Mouse (Mus musculus) midbrain, embryonic 14.5 days (tissue): ENCODE measurements around the gene Elavl2. TPM values are rescaled to one million over a fixed set of nuclear protein-coding genes. Genes with fewer than 3 reads are reported as not detected.

Experiments
- ATAC-seq: fragments of 200-750 bp; cut with Nextera tagmentation; 2 replicates; pipeline ENCODE4 v1.8.0; 2017; ENCODE audit warnings: moderate number of reproducible peaks, moderate library complexity; ENCODE audit not compliant: low FRiP score, low TSS enrichment
- DNase-seq: peaks from one replicate; pipeline ENCODE4 v3.0.0-alpha.2; 2015
- H3K27ac ChIP-seq: fragments of 300-500 bp; sonication (generic); replicated peaks from 2 replicates; pipeline ENCODE4 v1.5.1; 2014; ENCODE audit warnings: mild to moderate bottlenecking, low read depth, low read length, moderate library complexity
- H3K27me3 ChIP-seq: fragments of 300-500 bp; sonication (generic); 2 replicates; pipeline ENCODE4 v1.6.1; 2014; ENCODE audit warnings: low read length, control low read depth, mixed read lengths; ENCODE audit not compliant: control insufficient read depth, insufficient read depth
- H3K36me3 ChIP-seq: fragments of 300-500 bp; sonication (generic); 2 replicates; pipeline ENCODE4 v1.6.1; 2014; ENCODE audit warnings: low read length, control low read depth; ENCODE audit not compliant: control insufficient read depth, insufficient read depth
- H3K4me1 ChIP-seq: fragments of 300-500 bp; sonication (generic); 2 replicates; pipeline ENCODE4 v1.6.1; 2014; ENCODE audit warnings: mild to moderate bottlenecking, antibody characterized with exemption, low read length, control low read depth; ENCODE audit not compliant: control insufficient read depth, insufficient read depth
- H3K4me2 ChIP-seq: fragments of 300-500 bp; sonication (generic); 2 replicates; pipeline ENCODE4 v1.6.1; 2014; ENCODE audit warnings: mild to moderate bottlenecking, low read length, moderate library complexity
- H3K4me3 ChIP-seq: fragments of 300-500 bp; sonication (generic); replicated peaks from 2 replicates; pipeline ENCODE4 v1.5.1; 2014; ENCODE audit warnings: low read depth, low read length
- H3K9ac ChIP-seq: fragments of 300-500 bp; sonication (generic); replicated peaks from 2 replicates; pipeline ENCODE4 v1.6.1; 2014; ENCODE audit warnings: mild to moderate bottlenecking, low read length, moderate library complexity
- H3K9me3 ChIP-seq: fragments of 300-500 bp; sonication (generic); 2 replicates; pipeline ENCODE4 v1.6.1; 2016; ENCODE audit warnings: low read length, control low read depth, mixed read lengths; ENCODE audit not compliant: control insufficient read depth
- WGBS: fragments of 180-500 bp; shearing (Covaris S2); extraction: QIAGEN DNeasy Blood & Tissue Kit; methylation state at CpG from one replicate; pipeline ENCODE4 v1.1.7; 2014; 5-methylcytosine and 5-hydroxymethylcytosine counted together
- polyA plus RNA-seq: library from polyadenylated mRNA; unstranded; fragments of >200 nt; fragmentation: Nextera tagmentation; extraction: Ambion mirVana; gene quantifications from 2 replicates; pipeline ENCODE4 v1.2.1, GENCODE M21; 2014

The Elavl2 gene
- 136 and 171 TPM in 2 replicates for polyA plus RNA-seq

DNA sequence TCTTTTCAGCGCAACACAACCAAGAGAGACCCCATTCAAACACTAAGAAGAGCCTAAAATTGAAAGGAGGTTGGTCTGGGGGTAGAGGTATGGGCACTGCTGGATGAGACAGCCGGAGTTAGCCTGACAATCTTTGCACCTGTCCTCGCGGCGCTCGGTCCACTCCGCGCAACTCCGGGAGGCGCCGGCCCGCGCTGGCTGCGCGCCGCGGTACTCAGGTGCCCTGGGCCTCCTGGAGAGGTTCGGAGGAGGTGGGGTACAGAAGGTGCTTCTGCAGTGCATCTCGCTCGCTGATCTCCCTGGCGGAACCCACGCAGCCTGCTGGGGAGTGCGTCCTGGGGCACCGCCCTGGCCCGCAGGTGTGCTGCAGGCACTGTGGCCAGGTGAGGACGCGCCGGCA is at the start of gene Elavl2:
Gene Elavl2, minus strand, starts transcription at position 363 of the 400 bp plus-strand sequence.
- peak; percentile 39; the same call in 1 of the 2 replicates for ATAC-seq
- peak within 1 kb of the TSS; percentile 97 for H3K4me2 ChIP-seq
- H3K9ac ChIP-seq: peak within 1 kb of the TSS; percentile 64
- no peaks in the 10 kb centered on the region for H3K27me3 ChIP-seq
- DNase-seq: peak; percentile 65
- H3K27ac ChIP-seq: peak within 1 kb of the TSS; percentile 68
- H3K4me3 ChIP-seq: peak within 1 kb of the TSS; percentile 51
- WGBS: 0% methylated on average over 28 of the region's 28 CpGs
- H3K9me3 ChIP-seq: no peaks in the 10 kb centered on the region
- no peaks in the 10 kb centered on the region; the same call in 1 of the 2 replicates for H3K4me1 ChIP-seq
- no peaks in the 10 kb centered on the region for H3K36me3 ChIP-seq

DNA sequence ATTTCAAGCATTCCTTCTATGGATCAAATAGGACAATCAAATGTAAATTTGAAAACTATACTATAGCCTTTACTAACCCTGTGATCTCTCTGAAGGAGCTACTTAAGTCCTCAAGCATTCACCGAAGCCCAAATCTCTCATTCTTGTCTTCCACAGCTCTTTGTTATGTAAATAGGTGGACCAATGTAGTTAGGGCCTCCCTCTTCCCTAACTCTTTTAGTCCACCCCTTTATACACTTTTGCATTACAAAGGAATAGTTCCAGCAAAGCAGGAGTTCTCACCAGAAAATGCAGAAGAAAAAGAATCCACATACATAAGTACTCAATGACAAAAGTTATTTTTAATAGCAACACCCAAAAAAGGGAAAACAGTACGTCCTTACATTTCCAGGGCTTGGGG is 47.3 kb upstream of the Elavl2 start:
- 4% methylated on average over 2 of the region's 2 CpGs for WGBS
- H3K36me3 ChIP-seq: no peaks in the 10 kb centered on the region
- no peak overlapping the region for H3K4me3 ChIP-seq
- no peak overlapping the region for H3K9ac ChIP-seq
- H3K4me1 ChIP-seq: no peaks in the 10 kb centered on the region
- DNase-seq (no peak), ATAC-seq (no peak)
- H3K4me2 ChIP-seq: no peak overlapping the region
- no peak overlapping the region for H3K27ac ChIP-seq
- no peaks in the 10 kb centered on the region for H3K27me3 ChIP-seq
- no peaks in the 10 kb centered on the region for H3K9me3 ChIP-seq

DNA sequence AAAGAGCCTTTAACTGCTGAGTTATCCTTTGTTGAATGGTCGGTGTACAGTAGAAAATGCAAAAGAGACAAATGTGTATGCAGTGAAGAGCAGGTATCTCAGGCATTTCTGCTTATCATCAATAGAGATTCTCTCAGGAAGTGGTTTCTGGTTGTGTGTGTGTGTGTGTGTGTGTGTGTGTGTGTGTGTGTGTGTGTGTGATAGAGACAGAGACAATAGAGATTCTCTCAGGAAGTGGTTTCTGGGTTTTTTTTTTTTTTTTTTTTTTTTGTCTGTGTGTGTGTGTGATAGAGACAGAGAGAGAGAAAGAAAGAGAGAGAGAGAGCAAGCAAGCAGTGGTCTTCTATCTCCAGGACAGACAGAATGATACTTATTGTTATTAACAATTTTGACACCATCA is 15.0 kb upstream of the Elavl2 start:
- WGBS: 83% methylated on average over 1 of the region's 1 CpGs
- Histone ChIP-seq H3K27ac (no peak overlapping the region), H3K9ac (no peak overlapping the region), H3K9me3 (no peaks in the 10 kb centered on the region), H3K4me3 (no peak overlapping the region), H3K4me1 (no peaks in the 10 kb centered on the region), H3K4me2 (no peak overlapping the region), H3K36me3 (no peaks in the 10 kb centered on the region), H3K27me3 (no peaks in the 10 kb centered on the region)
- no peak for ATAC-seq
- no peak for DNase-seq

DNA sequence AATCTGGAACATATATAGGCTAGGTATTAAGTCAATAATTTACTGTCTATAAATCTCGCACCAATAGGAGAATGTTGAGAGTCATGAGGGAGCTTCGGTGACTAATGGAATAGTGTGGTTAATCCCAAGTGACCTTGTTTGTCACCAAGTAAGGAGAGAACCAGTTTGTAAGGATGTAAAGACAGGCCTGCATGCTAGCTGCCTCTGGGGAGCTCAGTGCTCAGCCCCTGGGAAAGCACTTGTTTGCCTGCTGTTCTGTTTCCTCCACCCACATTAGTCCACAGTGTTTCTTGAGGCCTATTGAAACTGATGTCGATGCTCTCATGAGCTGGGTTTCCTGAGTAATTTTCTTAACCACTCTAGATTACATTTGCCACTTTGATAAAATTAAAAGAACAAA is 4.5 kb upstream of the Elavl2 start:
- H3K36me3 ChIP-seq: no peaks in the 10 kb centered on the region
- H3K27ac ChIP-seq: no peak overlapping the region
- H3K9me3 ChIP-seq: no peaks in the 10 kb centered on the region
- 81% methylated on average over 3 of the region's 3 CpGs for WGBS
- no peak overlapping the region for H3K4me2 ChIP-seq
- DNase-seq (no peak), ATAC-seq (no peak)
- H3K4me1 ChIP-seq: no peaks in the 10 kb centered on the region
- no peaks in the 10 kb centered on the region for H3K27me3 ChIP-seq
- no peak overlapping the region for H3K9ac ChIP-seq
- no peak overlapping the region for H3K4me3 ChIP-seq

DNA sequence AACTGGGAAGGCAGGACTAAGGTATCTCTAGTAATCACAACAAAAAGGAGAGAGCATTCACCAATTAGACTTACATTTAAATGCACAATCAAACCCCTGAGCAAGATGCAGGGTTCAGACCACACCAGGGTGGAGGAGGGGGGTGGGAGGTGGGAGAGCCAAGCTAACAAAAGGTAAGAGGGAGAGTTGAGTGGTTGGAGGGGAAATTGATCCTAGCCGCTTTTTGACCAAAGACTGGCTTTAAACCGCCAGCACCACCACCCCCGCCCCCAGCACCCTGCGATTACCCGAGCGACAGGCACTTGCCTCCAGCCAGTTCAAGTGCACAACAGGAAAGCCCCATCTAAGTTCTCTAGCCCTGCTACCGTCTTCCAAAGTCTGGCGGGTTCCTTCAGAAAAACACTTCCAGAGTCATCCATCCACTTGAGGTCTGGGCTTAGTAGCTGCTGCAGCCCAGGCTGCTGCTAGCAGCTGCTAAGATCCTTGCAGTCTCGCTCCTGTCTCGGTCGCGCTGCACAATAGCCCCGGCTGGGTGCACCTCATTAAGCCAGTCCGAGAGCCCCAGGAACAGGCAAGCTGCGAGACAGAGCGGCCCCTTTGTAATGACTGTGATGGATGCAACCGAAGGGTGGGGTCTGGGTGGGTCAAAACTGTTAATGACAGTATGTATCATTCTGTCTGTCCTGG is 932 bp downstream of the Elavl2 start:
- Histone ChIP-seq H3K36me3 (no peaks in the 10 kb centered on the region), H3K27me3 (no peaks in the 10 kb centered on the region), H3K4me2 (peak overlapping the region; percentile 97), H3K4me1 (no peaks in the 10 kb centered on the region; the same call in 1 of the 2 replicates), H3K4me3 (peak overlapping the region; percentile 51), H3K27ac (peak overlapping the region; percentile 68), H3K9me3 (no peaks in the 10 kb centered on the region), H3K9ac (peak overlapping the region; percentile 64)
- DNase-seq: peak; percentile 82
- ATAC-seq: peak; percentile 87
- under 1% methylated on average over 17 of the region's 17 CpGs for WGBS

DNA sequence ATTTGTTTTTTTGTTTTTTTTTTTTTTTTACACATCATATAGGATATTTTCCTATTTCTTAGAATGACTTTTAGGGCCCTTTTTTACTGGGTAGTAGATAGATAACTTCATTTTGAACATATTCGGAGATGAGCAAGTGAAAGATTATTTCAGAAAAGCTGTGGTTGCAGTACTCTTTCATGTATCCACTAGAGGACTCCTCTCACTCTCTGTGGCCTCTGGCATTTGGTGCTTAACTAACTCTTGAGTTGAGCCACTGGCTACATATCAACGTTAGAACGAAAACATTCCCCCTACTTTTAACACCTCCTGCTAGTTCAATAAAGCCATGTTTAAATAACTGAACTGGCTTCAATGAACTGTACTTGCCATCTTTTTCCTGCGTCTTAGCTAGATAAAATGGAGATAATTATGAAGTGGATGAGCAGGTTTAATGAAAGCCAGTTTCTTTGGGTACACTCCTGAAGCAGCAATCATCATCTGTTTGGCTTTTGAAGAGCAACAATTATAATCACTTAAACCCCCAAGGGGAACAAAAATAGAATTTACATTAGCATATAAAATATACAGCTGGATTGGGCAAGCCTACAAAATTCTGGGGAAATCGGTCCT is 8.5 kb downstream of the Elavl2 start:
- Histone ChIP-seq H3K9ac (no peak overlapping the region), H3K36me3 (no peaks in the 10 kb centered on the region), H3K4me2 (no peak overlapping the region), H3K9me3 (no peaks in the 10 kb centered on the region), H3K4me3 (no peak overlapping the region), H3K27ac (no peak overlapping the region), H3K4me1 (0 out of 2 replicates have a peak, but pooled peaks cover 5% of the 10 kb centered on the region), H3K27me3 (no peaks in the 10 kb centered on the region)
- peak; percentile 37 for DNase-seq
- 59% methylated on average over 5 of the region's 5 CpGs for WGBS
- ATAC-seq: no peak

DNA sequence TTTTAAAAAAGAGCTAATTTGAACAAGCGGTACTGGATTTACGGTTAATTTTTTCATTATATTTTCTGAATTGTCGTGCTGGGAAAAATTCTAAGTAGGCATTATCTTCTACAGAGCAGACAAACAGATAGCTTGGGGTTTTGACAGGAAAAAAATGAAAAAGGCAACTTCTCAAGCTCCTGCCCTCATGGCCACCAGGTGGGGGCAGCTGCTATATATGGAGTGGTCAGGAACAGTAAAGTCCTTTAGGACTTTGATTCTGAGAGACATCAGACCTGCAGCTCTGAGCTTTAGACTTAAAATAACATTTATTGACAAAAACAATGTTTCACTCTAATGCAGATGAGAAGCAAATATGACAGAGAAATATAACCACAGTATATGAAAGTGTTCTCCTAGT is 12.9 kb downstream of the Elavl2 start:
- WGBS: 92% methylated on average over 3 of the region's 3 CpGs
- Histone ChIP-seq H3K9me3 (no peaks in the 10 kb centered on the region), H3K27ac (no peak overlapping the region)

DNA sequence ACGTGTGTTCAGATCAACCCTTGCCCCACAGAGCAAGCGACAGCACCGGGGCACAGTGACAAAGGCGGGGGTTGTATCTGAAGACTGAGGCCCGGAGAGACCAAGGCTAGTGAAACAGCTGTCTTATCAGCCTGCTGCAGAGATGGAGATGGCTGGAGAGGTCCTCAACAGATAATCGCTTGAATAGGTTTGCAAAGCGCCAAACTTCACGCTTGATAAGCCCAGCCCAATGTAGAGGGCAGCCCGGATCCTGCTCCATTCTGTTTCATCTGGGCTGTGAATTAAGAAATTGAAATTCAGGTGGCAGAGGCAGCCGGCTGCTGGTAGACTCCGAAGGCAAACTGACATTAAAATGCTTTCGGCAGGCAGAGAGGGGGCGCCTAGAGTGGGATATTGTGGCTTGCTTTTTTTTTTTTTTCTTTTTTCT is 19.4 kb downstream of the Elavl2 start:
- peak overlapping the region; percentile 81 for H3K27ac ChIP-seq
- H3K27me3 ChIP-seq: no peaks in the 10 kb centered on the region
- H3K4me1 ChIP-seq: peaks cover 22% of the 10 kb centered on the region
- peak; percentile 80 for DNase-seq
- H3K9ac ChIP-seq: peak overlapping the region; percentile 45
- no peaks in the 10 kb centered on the region for H3K36me3 ChIP-seq
- ATAC-seq: peak; percentile 49
- H3K4me2 ChIP-seq: peak overlapping the region; percentile 82
- H3K4me3 ChIP-seq: peak overlapping the region; percentile 42
- WGBS: under 1% methylated on average over 13 of the region's 13 CpGs
- no peaks in the 10 kb centered on the region for H3K9me3 ChIP-seq

More for the DNA sequence above, 12.9 kb downstream of the Elavl2 start:
- no peak for ATAC-seq
- no peak for DNase-seq
- Histone ChIP-seq H3K4me3 (no peak overlapping the region), H3K4me2 (no peak overlapping the region), H3K4me1 (0 out of 2 replicates have a peak, but pooled peaks cover 5% of the 10 kb centered on the region), H3K9ac (no peak overlapping the region), H3K27me3 (no peaks in the 10 kb centered on the region), H3K36me3 (no peaks in the 10 kb centered on the region)
